Mouse (Mus musculus): ENCODE results near the gene Drc7.

DNA sequence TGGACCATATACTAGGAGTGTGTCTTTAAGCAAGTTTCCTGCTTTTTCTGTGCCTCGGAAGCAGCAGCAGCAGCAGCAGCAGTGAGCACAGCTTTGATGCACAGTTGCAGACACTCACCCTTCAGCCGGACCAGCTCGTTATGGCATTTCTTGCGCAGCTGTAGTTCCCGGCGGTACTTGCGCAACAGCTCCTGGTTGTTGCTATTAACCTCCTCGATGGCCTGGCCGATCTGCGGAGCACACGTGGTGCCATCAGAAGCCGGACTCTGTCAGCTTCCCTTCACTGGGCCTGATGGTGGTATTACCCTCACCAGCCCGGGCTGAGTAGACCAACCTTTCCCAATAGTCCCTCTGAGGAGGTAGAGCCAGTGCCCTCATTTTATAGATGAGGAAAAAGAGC lies 52.4 kb downstream of the Drc7 start:
- TF ChIP-seq CTCF (IDR thresholded peaks at IDR 0.05; ENCODE audit: control insufficient read depth, insufficient read depth, low read length) (no peak), POLR2A (IDR thresholded peaks at IDR 0.05; ENCODE audit: borderline replicate concordance, control insufficient read depth, low read depth, low read length) (no peak)

Measured in bone marrow, adult 2 months (tissue).